Mouse (Mus musculus) lung, embryonic 15.5 days (tissue): ENCODE data around the gene Ccna1. TPM values are rescaled to one million over a fixed set of nuclear protein-coding genes. Genes with fewer than 3 reads are reported as not detected.

Experiments
- ATAC-seq: fragments of 200-750 bp; cut with Nextera tagmentation; 2 replicates; pipeline ENCODE4 v1.8.0; 2017; ENCODE audit warnings: moderate number of reproducible peaks, borderline replicate concordance; ENCODE audit not compliant: low FRiP score, low TSS enrichment; ENCODE audit errors: extremely low read depth
- H3K27ac ChIP-seq: fragments of 300-500 bp; sonication (generic); 2 replicates; pipeline ENCODE4 v1.5.1; 2015; ENCODE audit warnings: moderate library complexity, mild to moderate bottlenecking, inconsistent platforms
- H3K27me3 ChIP-seq: fragments of 300-500 bp; sonication (generic); 2 replicates; pipeline ENCODE4 v1.6.1; 2015; ENCODE audit warnings: inconsistent platforms
- H3K36me3 ChIP-seq: fragments of 300-500 bp; sonication (generic); 2 replicates; pipeline ENCODE4 v1.6.1; 2015; ENCODE audit warnings: inconsistent platforms
- H3K4me1 ChIP-seq: fragments of 300-500 bp; sonication (generic); 2 replicates; pipeline ENCODE4 v1.6.1; 2015; ENCODE audit warnings: inconsistent platforms
- H3K4me2 ChIP-seq: fragments of 300-500 bp; sonication (generic); 2 replicates; pipeline ENCODE4 v1.6.1; 2015; ENCODE audit warnings: inconsistent platforms, mild to moderate bottlenecking, moderate library complexity
- H3K4me3 ChIP-seq: fragments of 300-500 bp; sonication (generic); 2 replicates; pipeline ENCODE4 v1.5.1; 2015; ENCODE audit warnings: mild to moderate bottlenecking, inconsistent platforms
- H3K9ac ChIP-seq: fragments of 300-500 bp; sonication (generic); 2 replicates; pipeline ENCODE4 v1.6.1; 2015; ENCODE audit warnings: inconsistent platforms
- H3K9me3 ChIP-seq: fragments of 300-500 bp; sonication (generic); 2 replicates; pipeline ENCODE4 v1.6.1; 2016; ENCODE audit warnings: inconsistent platforms
- WGBS: fragments of 180-500 bp; shearing (Covaris S2); methylation state at CpG from one replicate; pipeline ENCODE4 v1.1.7; 2015; 5-methylcytosine and 5-hydroxymethylcytosine counted together
- polyA plus RNA-seq: library from polyadenylated mRNA; unstranded; fragments of >200 nt; fragmentation: Nextera tagmentation; extraction: Ambion mirVana; gene quantifications from 2 replicates; pipeline ENCODE4 v1.2.1, GENCODE M21; 2015

Gene Ccna1
- polyA plus RNA-seq, 1 experiment from 2014 or later = 6.0 TPM

DNA sequence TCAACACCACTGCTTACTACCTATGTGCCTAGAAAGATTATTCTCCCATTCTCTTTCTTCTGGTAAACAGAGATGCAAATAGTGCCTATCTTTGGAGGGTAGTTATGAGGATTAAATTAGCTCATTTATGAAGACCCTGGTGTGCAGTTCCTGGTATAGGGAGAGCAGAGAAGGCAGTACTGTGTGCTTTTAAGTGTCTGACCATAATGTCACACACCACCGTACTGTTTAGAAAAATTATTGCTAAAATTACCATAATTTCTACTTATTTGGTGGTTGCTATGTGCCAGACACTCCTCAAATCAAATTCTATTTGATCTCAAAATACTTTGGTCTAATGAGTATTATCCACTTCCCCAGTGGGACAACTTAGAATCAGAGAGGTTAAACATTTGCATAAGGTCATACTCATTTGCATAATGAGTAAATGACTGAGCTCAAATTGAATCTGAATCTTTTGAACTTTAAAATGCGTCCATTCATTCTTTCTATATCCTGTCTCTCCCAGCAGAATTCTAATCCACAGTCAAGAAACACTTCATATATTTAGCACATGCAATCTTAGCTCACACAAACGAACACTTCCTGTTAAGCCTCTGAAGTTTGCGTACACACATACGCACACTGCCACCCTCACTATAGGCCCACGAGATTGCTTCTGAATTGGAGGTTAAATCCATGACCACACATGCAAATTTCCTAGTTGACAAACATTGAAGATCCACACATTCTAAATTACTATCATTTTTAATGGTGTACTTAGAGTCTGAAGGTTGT is 46.1 kb downstream of the Ccna1 start:
- ATAC-seq = no peak
- WGBS = 42% methylated on average over 6 of the region's 6 CpGs

GRCm38 (mm10) chr3:55004036-55004435 is 51.3 kb downstream of the Ccna1 start:
- Histone ChIP-seq H3K4me3 (no peak overlapping the region), H3K4me2 (no peak overlapping the region), H3K4me1 (no peaks in the 10 kb centered on the region), H3K9me3 (no peaks in the 10 kb centered on the region), H3K27ac (no peak overlapping the region), H3K27me3 (no peaks in the 10 kb centered on the region), H3K36me3 (no peaks in the 10 kb centered on the region), H3K9ac (no peak overlapping the region)
- no peak for ATAC-seq
- 57% methylated on average over 4 of the region's 4 CpGs for WGBS

More for the DNA sequence above, 46.1 kb downstream of the Ccna1 start:
- no peak overlapping the region for H3K4me2 ChIP-seq
- H3K27me3 ChIP-seq = no peaks in the 10 kb centered on the region
- no peaks in the 10 kb centered on the region for H3K4me1 ChIP-seq
- H3K9me3 ChIP-seq = no peaks in the 10 kb centered on the region
- no peaks in the 10 kb centered on the region for H3K36me3 ChIP-seq
- H3K9ac ChIP-seq = no peak overlapping the region
- no peak overlapping the region for H3K27ac ChIP-seq
- H3K4me3 ChIP-seq = no peak overlapping the region

DNA sequence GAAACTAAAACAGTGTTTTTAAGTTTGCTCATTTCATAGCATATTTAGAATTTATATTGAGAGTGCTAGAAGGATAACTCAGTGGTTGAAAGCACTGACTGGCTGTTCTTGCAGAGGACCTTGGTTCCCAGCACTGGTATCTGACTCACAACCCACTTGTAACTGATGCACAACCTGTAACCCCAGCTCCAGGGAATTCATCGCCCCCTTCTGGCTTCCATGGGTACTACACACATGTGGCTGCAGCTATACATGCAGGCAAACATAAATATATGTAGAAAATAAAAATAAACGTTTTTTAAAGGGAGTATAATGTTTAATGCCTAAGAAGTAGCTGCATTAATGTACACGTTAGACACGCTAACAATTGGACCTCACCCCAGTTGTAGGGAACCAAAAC is 53.6 kb downstream of the Ccna1 start:
- H3K27me3 ChIP-seq = no peaks in the 10 kb centered on the region
- H3K4me1 ChIP-seq = no peaks in the 10 kb centered on the region
- H3K9me3 ChIP-seq = no peaks in the 10 kb centered on the region
- H3K9ac ChIP-seq = no peak overlapping the region
- H3K36me3 ChIP-seq = no peaks in the 10 kb centered on the region
- 58% methylated on average over 4 of the region's 4 CpGs for WGBS
- H3K4me3 ChIP-seq = no peak overlapping the region
- H3K4me2 ChIP-seq = no peak overlapping the region
- ATAC-seq = no peak
- H3K27ac ChIP-seq = no peak overlapping the region

Other genes starting within 250 kb of the Ccna1 start
- 31.3 and 32.8 TPM in 2 replicates for gene Rfxap, start 247.7 kb downstream of the Ccna1 start, polyA plus RNA-seq
- gene Sertm1, start 139.6 kb downstream of the Ccna1 start, polyA plus RNA-seq = not detected in 2 replicates
- 39.5 and 39.7 TPM in 2 replicates for gene Spg20, start 56.6 kb upstream of the Ccna1 start, polyA plus RNA-seq
- not detected in 2 replicates for gene Ccdc169, start 81.8 kb upstream of the Ccna1 start, polyA plus RNA-seq
- gene Sohlh2, start 126.5 kb upstream of the Ccna1 start, polyA plus RNA-seq = 0.06 and 0.12 TPM in 2 replicates
- gene Dclk1, start 186.9 kb upstream of the Ccna1 start, polyA plus RNA-seq = 10.7 and 13.2 TPM in 2 replicates